Mouse (Mus musculus) cerebellum, postnatal 14 days (tissue): ENCODE measurements around the gene Anxa6.

Experiments used
- DNase-seq, 2 experiments: peaks; one replicate each; pipeline ENCODE4 v3.0.0; 2021; ENCODE audit warnings: mixed read lengths in 2 of 2

Anxa6 gene

DNA sequence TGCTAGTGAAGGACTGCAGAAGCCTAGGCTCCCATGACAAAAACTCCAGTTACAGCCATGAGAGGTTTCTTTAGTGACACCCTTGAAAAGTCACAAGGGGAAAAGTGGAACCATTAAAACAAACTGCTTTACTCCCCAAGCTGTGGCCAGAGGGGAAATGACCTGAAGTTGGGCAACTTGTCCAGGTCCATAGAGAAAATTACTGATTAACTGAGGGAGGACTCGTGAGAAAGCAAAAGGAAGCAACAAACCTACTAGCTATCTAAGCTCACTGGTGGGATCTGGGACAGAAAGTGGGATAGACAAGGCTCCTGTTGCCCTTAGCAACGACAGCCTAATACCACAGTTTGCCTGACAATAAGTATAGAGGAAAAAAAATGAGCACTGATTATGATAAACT is 4.7 kb downstream of the Anxa6 start:
- no peak for DNase-seq

- DNase-seq: no peak
Observed at GRCm38 (mm10) chr11:55027204-55027855, 5.9 kb downstream of the Anxa6 start.

GRCm38 (mm10) chr11:55025896-55026295 is 7.3 kb downstream of the Anxa6 start:
- DNase-seq: peak; percentile 59 to 75

DNA sequence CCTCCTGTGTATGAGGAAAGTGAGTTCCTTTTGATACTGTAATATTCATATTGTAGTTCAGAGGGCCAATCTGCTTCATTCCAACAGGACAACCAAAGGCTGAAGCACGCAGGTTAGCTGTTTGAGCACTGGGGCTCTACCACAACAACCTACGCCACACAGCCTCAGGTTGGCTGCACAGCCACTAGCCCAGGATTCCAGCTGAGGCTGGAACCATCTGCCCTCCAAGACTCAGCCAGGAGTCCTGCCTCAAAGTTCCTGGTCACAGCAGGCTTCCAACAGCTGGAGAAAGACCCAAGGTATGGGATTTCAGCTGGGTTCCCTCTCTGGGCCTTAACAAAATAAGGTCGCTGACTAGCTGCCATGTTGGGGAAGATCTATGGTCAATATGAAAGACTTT is 9.7 kb downstream of the Anxa6 start:
- no peak for DNase-seq

DNA sequence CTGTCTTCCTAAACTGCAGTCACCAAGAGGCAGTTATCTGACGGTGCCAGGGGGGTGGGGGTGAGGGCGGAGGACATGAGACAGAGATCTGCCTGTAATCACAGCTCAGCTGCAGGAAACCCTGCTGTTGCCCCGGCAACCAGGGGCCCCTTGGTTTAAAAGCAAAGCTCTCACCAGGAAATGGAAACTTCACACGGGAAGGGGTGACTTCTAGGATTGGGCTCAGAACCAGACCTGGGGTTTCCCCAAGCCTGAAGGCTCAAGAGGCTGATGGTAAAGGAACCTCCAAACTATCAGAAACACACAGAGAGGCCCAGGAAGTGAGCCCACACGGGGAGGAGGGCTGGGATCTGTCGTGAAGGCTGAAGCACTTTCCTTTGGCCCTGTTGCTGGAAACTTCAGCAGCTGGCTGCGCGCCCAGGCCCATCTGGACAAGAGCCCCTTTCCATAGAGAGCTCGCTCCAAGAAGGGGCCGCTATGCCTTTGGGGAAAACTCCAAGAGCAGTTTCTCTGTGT is 10.1 kb downstream of the Anxa6 start:
- peak; percentile 62 to 70 for DNase-seq

- no peak for DNase-seq
Observed at GRCm38 (mm10) chr11:55022508-55022907, 10.7 kb downstream of the Anxa6 start.

DNA sequence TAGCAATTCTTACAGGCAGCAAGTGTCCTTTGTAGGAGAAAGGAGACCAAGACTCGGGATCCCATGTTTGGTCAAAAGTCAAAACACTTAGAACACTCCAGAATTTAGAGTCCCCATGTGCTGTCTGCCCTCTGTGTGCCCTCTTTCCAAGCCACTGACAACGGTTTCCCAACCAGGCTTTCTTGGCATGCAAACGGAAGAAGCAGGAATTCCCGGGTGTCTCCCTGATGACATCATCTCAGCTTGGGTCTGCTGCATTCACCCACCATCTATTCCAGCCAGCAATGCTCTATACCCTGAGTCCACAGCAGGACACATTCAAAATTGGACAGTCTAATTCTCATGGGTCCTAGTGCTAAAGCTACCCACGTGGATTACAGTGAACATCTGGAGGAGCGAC is 11.4 kb downstream of the Anxa6 start:
- DNase-seq: no peak

GRCm38 (mm10) chr11:55021458-55021857 is 11.8 kb downstream of the Anxa6 start:
- no peak for DNase-seq

DNA sequence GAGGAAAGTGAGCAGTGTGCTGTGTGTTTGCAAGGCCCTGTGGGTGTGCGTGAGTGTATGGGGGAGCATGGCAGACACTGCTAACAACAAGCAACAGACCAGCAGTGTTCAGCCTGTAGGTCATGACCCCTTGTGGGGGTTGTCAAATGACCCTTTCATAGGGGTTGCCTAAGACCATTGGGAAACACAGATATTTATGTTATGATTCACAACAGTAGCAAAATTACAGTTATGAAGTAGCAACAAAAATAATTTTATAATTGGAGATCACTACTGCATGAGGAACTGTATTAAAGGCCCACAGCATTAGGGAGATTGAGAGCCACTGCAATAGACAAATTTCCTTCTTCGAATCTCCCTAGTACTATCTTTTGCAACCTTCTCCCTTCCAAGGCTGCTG is 13.5 kb downstream of the Anxa6 start:
- DNase-seq: no peak

GRCm38 (mm10) chr11:55018034-55018433 is 15.2 kb downstream of the Anxa6 start:
- no peak for DNase-seq

DNA sequence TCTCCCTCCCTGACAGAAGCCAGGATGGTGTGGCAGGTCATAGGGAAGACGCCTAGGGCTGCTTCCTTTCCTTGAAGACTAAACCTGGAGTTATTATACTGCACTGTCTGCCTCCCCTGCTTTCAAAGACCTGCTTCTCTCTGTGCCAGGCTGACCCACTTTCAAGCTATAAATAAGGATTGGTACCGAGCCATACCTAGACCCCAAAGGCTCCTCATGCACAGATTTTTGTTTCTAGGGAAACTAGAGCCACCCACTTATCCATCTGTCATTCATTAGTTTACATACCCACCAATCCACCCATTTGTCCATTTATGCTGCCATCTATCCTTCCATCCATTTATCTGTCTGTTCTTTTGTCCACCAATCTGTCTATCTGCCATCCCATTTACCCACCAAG is 16.0 kb downstream of the Anxa6 start:
- no peak for DNase-seq

DNA sequence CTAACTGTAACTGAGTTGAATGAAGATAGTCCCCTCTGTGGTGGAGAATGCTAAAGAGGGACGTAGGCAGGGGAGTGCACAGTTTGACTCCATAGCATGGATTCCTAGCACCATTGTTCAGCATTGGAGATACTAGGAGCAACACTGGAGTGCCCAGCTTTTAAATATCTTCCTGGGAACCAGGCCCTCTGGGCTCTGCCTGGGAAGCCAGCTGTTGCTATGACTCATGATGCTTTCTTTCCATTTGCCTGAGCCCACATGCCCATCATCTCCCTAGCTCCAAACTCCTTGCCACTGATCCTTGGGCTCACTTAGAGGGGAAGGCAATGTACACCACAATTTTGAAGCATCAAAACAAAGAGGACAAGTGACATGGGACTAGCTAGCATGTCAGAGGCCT is 16.5 kb downstream of the Anxa6 start:
- no peak for DNase-seq

- DNase-seq: peak; percentile 88 to 91
Observed at GRCm38 (mm10) chr11:55015831-55016241, 17.4 kb downstream of the Anxa6 start.

DNA sequence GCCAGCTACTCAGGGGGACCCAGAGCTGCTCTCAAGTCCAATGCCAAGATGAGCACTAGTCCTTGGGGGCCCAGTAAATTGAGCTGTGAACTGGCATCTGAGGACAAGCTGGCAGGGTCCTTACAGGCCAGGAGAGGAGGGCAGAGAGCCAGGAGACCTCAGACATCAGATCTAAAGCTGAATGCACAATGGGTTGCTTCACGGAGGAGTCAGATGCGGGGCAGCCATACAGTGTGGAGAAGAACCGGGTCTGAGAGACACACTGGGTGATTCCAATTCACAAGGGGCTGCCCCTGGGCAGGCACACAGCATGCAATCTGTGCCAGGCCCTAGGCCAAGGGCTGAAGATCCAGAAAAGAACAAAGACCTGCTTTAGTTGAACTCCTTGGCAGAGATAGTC is 18.0 kb downstream of the Anxa6 start:
- DNase-seq: peak; percentile 74 to 77

DNA sequence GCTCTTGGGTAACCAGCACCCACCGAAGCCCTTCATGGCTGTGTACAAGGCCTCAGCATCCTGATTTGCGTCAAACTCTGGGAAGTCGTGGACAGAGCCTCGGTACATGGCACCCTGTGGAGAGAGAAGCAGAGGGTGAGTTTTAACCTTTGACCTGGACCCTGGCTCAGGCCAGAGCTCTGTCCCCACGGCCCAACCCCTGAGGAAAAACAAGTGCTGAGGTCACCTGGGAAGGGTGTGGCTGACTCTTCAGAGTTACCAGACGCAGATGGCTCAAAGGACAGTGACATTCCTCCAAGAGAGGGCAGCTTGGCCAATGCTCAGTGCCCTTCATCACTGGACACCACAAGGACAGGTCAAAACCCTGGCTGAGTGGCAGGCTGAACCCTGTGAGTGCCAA is 19.4 kb downstream of the Anxa6 start:
- DNase-seq: no peak

DNA sequence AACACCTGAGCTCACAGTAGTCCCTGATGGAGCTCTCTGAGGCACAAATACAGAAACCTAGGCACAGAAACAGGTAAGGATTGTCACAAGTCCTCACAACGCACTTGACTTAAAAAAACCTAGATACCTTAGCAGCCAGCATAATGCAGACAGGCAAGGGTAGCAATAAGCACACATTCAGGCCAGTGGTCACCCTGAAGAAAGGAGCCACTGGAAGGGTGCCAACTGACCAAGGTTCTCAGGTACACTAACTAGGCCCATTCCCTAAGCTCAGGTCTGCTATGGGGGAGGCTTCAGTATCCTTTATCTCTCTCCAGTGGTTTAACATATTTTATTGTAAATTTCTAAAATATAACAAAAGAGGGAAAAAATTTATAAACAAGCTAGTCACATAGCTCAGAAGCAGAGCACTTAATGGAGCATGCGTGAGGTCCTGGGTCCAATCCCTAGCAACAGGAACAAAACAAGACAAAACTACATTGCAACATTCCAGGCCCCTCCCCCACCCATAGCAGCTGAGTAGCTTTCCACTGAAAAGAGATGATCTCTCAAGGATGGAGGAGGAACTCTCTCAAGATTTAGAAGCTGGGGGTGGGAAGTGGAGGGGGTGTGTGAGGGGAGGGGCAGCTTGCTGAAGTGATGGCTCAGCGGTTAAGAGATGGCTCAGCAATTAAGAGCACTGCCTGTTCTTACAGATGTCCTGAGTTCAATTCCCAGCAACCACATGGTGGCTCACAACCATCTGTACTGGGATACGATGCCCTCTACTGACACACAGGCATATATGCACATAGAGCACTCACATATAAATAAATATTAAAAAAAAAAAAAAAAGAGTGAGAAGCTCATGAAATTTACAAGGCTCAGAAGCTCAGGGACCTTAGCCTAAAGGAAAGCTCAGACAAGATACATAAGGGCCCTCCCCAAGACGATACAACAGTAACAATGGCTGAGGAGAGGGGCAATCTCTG is 20.4 kb downstream of the Anxa6 start:
- DNase-seq: no peak

GRCm38 (mm10) chr11:55011440-55011839 is 21.8 kb downstream of the Anxa6 start:
- no peak for DNase-seq

- DNase-seq: no peak
Observed at GRCm38 (mm10) chr11:55008230-55008629, 25.0 kb downstream of the Anxa6 start.

- DNase-seq: no peak
Observed at GRCm38 (mm10) chr11:55005684-55006083, 27.6 kb downstream of the Anxa6 start.

GRCm38 (mm10) chr11:55004970-55005502 is 28.2 kb downstream of the Anxa6 start:
- no peak for DNase-seq

- no peak for DNase-seq
Observed at GRCm38 (mm10) chr11:54998708-54999107, 34.5 kb downstream of the Anxa6 start.

- DNase-seq: peak; percentile 78
Observed at GRCm38 (mm10) chr11:54998284-54998683, 35.0 kb downstream of the Anxa6 start.

GRCm38 (mm10) chr11:54996176-54996575 is 37.1 kb downstream of the Anxa6 start:
- peak; percentile 55 to 59 for DNase-seq

DNA sequence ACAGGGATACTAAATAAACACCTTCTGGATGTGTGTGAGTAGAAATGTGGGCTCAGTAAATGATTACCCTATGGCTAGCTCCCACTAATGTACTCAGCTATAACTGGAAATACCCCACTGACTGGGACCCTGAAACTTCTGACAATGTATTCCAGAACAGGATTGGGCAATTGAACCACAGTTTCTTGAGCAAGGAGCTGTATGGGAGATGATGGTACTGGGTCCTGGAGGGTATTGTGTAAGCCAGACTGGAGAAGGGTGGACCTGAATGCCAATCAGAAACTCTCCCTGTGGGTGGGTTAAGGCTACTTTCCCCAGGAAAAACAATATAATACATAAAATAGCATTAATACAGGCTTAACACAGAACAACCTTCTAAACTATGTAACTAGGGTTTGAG is 43.3 kb downstream of the Anxa6 start:
- DNase-seq: no peak
